Mouse (Mus musculus) liver, embryonic 14.5 days (tissue): Measurements from ENCODE around the gene Dlk1.

Experiments used
- CTCF ChIP-seq: IDR thresholded peaks from 2 replicates; pipeline ENCODE4 v1.5.1; 2016; ENCODE audit warnings: antibody characterized with exemption, low read depth, control low read depth
- EP300 ChIP-seq: IDR thresholded peaks from 2 replicates; pipeline ENCODE4 v1.6.1; 2016; ENCODE audit warnings: antibody characterized with exemption, low read depth

DNA sequence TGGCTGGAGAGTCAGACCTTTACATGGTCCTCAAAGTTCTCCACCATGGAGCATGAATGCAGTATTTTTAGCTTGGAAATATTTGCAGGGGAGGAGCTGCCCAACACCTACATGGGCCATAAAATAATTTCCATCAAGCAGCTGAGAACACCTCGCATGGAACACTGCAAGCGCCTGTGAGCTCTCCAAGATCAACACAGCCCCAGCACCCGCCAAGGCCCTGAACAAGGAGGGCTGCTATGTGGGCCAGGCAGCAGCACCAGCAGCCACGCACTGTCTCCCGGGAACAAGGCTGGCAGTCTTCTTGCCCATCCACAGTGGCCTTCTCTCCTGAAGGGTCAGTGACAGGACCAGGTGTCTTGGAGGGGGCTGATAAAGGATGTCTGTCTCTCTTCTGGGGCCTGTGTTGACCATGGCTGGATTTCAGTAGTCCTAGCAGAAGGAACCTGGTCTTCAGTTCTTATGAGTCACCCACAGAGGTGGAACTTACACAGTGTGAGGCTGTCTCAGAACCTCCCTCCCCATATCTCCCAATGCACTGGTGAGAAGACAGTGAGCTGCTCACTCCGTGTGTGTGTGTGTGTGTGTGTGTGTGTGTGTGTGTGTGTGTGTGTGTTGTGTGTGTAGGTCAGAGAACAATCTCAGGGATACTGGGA lies 20.0 kb upstream of the Dlk1 start:
- TF ChIP-seq CTCF (no peak), EP300 (no peak)
